Mouse (Mus musculus) left cerebral cortex, postnatal 10 days (tissue): ENCODE results near the gene Tpd52l2. TPM values are rescaled to one million over a fixed set of nuclear protein-coding genes. Genes with fewer than 3 reads are reported as not detected.

Experiments
- DNase-seq, 2 experiments: peaks; one replicate each; pipeline ENCODE4 v3.0.0; 2021 to 2022; ENCODE audit warnings: low spot score in 2 of 2, mixed read lengths in 1 of 2; ENCODE audit errors: extremely low spot score in 1 of 2
- intact Hi-C: fragments of 180-260 bp; cut with DNase I; formaldehyde crosslinking; loops from one replicate; pipeline ENCODE4 v1.15.1; 2025
- total RNA-seq, 2 experiments: library from RNA; stranded (reverse); gene quantifications; 2 replicates each; pipeline ENCODE4 v1.2.3; 2021

The Tpd52l2 gene
- total RNA-seq, 2 experiments from 2014 or later, result 75.5 to 77.2 TPM

- no peak for DNase-seq
- intact Hi-C loops, result no loop called here
These were observed 13.2 kb upstream of the Tpd52l2 start for GRCm38 (mm10) chr2:181483562-181484318.

GRCm38 (mm10) chr2:181484456-181485233 lies 12.3 kb upstream of the Tpd52l2 start:
- DNase-seq, result no peak
- intact Hi-C loops, result no loop called here

- no peak for DNase-seq
- intact Hi-C loops, result no loop called here
These were observed 11.2 kb upstream of the Tpd52l2 start for GRCm38 (mm10) chr2:181485741-181486140.

- DNase-seq, result peak in 1 of 2 experiments; percentile 67
- intact Hi-C loops, result no loop called here
These were observed 9.3 kb upstream of the Tpd52l2 start for GRCm38 (mm10) chr2:181487338-181488277.

- no peak for DNase-seq
- intact Hi-C loops, result no loop called here
These were observed 5.3 kb upstream of the Tpd52l2 start for GRCm38 (mm10) chr2:181491432-181492205.

DNA sequence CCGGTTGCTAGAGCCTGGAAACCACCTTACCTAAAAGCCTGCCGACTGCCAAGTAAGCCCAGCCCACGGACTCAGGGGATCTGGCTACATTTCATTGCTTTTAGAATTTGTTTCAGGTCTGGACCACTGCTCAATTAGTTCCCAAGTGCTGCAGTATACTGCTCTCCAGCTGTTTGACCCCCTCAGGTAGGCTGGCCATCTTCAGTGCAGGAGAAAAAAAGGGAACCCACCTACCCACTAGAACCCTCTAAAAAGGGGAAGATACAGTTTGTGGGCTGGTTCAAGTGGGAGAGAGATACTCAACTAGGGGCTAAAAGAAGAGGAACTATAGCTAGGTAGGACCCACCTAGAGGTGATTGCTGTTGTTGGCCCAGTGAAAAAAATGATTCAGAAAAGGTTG lies 4.7 kb upstream of the Tpd52l2 start:
- intact Hi-C loops, result no loop called here
- no peak for DNase-seq

GRCm38 (mm10) chr2:181493156-181493927 lies 3.6 kb upstream of the Tpd52l2 start, which contains the start of gene Abhd16b:
Abhd16b (plus strand) TSS chr2:181493206.
- DNase-seq, result peak in 1 of 2 experiments; percentile 55
- intact Hi-C loops, result no loop called here

DNA sequence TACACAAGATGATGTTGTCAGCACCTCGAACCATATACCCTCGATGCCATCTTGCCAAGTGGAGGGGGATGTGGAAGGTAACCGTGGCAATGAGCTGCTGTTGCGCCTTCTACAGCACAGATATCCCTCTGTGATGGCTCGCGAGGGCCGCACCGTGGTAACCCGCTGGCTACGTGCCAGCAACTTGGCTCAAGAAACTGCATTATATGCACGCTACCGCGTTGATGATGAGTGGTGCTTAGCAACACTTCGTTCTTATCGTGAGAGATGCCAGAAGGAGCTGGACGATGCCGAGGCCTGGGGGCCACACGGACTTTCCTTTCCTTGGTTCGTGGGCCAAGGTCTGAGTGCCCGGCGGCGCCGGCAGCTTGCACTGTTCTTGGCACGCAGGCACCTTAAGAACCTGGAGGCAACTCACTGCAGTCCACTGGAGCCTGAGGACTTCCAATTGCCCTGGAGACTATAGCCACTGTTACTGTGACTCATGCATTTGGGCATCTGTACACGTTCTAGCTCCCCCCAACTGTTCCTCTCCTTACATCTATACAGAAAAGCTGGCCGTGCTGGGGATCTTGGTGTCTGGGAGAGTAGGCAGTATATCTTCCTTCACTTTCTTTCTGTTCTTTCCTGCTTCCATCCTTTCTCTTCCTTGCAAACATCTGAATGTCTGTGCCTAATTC lies 2.5 kb upstream of the Tpd52l2 start:
- intact Hi-C loops, result no loop called here
- DNase-seq, result peak in 1 of 2 experiments; percentile 45

DNA sequence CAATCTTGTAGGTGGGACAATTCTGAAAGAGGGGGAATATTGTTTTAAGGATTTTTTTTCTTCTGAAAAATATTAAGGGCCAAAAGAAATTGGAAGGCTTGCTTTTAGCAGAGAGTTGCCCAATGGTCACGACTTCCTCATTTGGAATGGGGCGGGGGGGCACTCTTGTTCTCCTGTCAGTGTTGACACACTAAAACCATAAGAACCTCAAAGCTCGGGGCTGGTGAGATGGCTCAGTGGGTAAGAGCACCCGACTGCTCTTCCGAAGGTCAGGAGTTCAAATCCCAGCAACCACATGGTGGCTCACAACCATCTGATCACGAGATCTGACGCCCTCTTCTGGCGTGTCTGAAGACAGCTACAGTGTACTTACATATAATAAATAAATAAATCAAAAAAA lies 1.1 kb upstream of the Tpd52l2 start:
- intact Hi-C loops, result loop anchor here (2.0 to 5.0 kb wide), 2 partner anchors 89 to 103 kb away; no protein-coding TSS in a partner anchor
- DNase-seq, result peak in 1 of 2 experiments; percentile 33

DNA sequence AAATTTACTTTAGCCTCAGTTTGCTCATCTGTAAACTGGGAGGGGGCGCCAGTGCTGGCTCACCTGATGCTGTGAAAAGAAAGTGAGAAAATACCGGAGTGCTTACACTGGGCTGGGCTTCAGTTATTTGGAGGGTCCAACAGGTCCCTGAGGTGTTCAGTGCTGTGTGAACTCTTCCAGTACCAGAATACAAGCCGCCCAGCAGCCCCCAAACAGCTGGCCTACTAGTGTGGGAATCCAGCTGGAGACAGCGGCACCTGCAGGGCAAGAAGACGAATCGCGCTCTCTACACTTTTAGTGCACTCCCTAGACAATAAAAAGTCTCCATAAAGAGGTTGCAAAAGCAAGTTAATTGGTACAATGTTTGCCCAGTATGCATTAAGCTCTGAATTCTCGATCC lies 661 bp upstream of the Tpd52l2 start:
- intact Hi-C loops, result loop anchor here (2.0 to 5.0 kb wide), 2 partner anchors 89 to 103 kb away; no protein-coding TSS in a partner anchor
- peak; percentile 43 to 82 for DNase-seq

DNA sequence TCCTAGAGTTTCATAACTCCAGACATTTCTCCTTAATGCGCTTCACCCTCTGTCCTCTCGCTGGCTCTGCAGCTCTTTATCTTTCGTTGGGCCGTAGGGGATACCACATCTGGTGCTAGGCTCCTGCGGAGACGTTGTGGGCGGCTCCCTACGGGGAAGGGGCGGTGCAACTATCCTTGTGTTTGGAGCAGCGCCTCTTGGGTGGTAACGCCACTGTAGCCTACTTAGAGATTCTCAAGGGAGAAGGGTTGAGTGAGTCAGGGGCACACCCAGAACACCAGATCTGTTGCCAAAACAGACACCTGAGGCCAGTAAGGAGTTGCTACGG lies 570 bp downstream of the Tpd52l2 start:
- intact Hi-C loops, result loop anchor here (2.0 to 5.0 kb wide), 2 partner anchors 90 to 105 kb away; no protein-coding TSS in a partner anchor
- DNase-seq, result peak in 1 of 2 experiments; percentile 66

DNA sequence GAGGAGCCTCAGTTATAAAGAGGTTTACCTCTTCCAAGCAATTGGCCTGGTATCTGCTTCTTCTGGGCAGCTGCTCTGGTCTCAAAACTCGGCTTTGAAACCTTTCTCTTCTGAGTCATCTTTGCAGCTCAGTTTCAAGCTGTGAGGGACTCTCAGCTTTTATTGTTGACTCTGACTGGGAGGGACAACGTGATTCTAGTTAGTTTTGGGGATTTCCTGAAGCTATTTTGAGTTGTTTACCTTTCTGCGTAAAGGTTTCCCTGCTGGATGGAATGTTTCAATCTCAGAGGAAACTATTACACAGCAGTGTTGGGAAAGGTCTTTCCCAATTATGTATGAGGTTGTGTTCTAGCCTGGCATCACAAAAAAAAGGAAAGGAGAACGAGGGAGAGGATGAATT lies 1.7 kb downstream of the Tpd52l2 start:
- no peak for DNase-seq
- intact Hi-C loops, result loop anchor here (5.0 kb wide), 1 partner anchor 91 kb away; no protein-coding TSS in a partner anchor

DNA sequence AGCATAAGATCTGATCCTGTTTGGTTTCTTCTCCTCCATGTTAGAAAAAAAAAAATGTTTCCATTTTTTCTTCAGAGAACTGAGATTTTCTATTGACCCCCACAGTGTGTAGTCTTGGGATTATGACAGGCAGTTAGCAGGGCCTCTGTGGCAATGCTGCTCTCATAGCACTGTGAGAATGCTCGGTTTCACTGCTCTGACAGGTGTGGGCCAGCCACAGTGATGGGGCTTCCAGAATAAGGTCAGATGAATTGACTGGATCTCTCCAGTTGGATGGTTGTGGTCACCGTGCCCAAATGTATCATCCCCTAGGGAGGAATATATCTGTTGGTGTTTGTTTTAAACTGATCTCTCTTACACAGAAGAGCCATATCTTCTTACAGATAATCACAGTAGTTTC lies 12.2 kb downstream of the Tpd52l2 start:
- no peak for DNase-seq
- intact Hi-C loops, result no loop called here

- intact Hi-C loops, result no loop called here
- DNase-seq, result no peak
These were observed 14.3 kb downstream of the Tpd52l2 start for GRCm38 (mm10) chr2:181511231-181511630.

GRCm38 (mm10) chr2:181519201-181519600 lies 22.3 kb downstream of the Tpd52l2 start:
- DNase-seq, result no peak

GRCm38 (mm10) chr2:181520118-181520935 lies 23.4 kb downstream of the Tpd52l2 start, which contains the start of gene Dnajc5:
Dnajc5 (plus strand) TSS chr2:181520485.
- peak; percentile 97 to 99 for DNase-seq
- intact Hi-C loops, result loop anchor here (5.0 kb wide), 1 partner anchor 57 kb away; no protein-coding TSS in a partner anchor

More at GRCm38 (mm10) chr2:181519201-181519600, 22.3 kb downstream of the Tpd52l2 start:
- intact Hi-C loops, result no loop called here
